In the genomic region with DNA sequence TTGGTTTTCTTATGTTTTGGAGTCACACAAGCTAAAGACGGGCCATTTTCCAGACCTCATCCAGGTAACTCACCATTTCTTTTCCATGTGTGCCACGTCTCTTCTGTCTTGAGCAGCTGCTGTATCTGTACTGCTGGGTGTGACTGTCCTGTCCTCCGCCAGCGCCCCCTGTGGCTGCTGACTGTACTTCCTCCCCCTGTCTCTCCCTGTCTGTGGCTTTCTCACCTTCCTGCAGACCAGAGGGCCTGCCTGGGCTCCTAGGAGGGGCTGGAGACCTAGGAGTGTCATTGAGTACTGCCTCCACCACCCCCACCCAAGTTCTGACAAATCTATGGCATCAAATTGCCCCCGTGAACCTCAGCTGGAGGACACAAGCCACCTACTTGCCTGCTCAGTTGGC, we compare ENCODE assay signal across 9 mouse cellular contexts. TPM values are rescaled to one million over a fixed set of nuclear protein-coding genes. Genes with fewer than 3 reads are reported as not detected.
A peak's percentile ranks its signal among the peaks of the same experiment; 100 is the strongest.
DNase-seq lines count a peak whose midpoint lies in the region; ATAC-seq and TF ChIP-seq lines count a peak whose summit lies in the region.
"Had no signal": no experiment of that assay in that cellular context is flagged by ENCODE, and none has a peak within 500 bp of the region (broad histone marks: within the 10 kb centered on the region; RNA-seq: fewer than 3 reads in every experiment).

No protein-coding gene starts in this region.

- DNase-seq in kidney, postnatal 0 days (ENCODE audit: low spot score): peak; percentile 50
- peak; percentile 34 for DNase-seq in G1E (ENCODE audit: low spot score)
- DNase-seq in cerebellum, postnatal 25 days: peak; percentile 45 to 66
- DNase-seq in liver, embryonic 11.5 days (ENCODE audit: low spot score): no peak
- DNase-seq in spleen, adult 12 weeks (ENCODE audit: low spot score): peak; percentile 45
- no peak for DNase-seq in layer of hippocampus, postnatal 14 days (ENCODE audit: low spot score in 2 of 2)

- no peak overlapping the region for H3K9ac ChIP-seq in kidney, postnatal 0 days (ENCODE audit: low read depth, low read length)
- no peak overlapping the region for H3K9ac ChIP-seq in kidney, embryonic 16.5 days (replicated peaks; ENCODE audit: low read length)
- no peak overlapping the region for H3K9ac ChIP-seq in liver, embryonic 11.5 days (ENCODE audit: low read depth, low read length)
- no peak overlapping the region for H3K9ac ChIP-seq in forebrain, embryonic 15.5 days (replicated peaks)
- H3K9ac ChIP-seq: embryonic facial prominence, embryonic 15.5 days had no signal

- peak; percentile 64 for TF ChIP-seq CTCF in kidney, postnatal 0 days (IDR thresholded peaks at IDR 0.05; ENCODE audit: low read depth)
- peak; percentile 49; the same call in 1 of the 2 replicates for TF ChIP-seq CTCF in G1E (IDR thresholded peaks at IDR 0.05; ENCODE audit: low read depth, low read length)

- WGBS in kidney, postnatal 0 days: 48% methylated on average over 5 of the region's 5 CpGs
- WGBS in kidney, embryonic 16.5 days: 54% methylated on average over 5 of the region's 5 CpGs
- WGBS in liver, embryonic 11.5 days: 47% methylated on average over 5 of the region's 5 CpGs
- 54% methylated on average over 5 of the region's 5 CpGs for WGBS in forebrain, embryonic 15.5 days

- H3K4me2 ChIP-seq in kidney, postnatal 0 days (ENCODE audit: low read length): no peak overlapping the region
- no peak overlapping the region for H3K4me2 ChIP-seq in kidney, embryonic 16.5 days (replicated peaks; ENCODE audit: low read depth, low read length)
- H3K4me2 ChIP-seq in liver, embryonic 11.5 days: no peak overlapping the region
- no peak overlapping the region for H3K4me2 ChIP-seq in forebrain, embryonic 15.5 days (replicated peaks)
- H3K4me2 ChIP-seq: embryonic facial prominence, embryonic 15.5 days had no signal

- peaks cover 16% of the 10 kb centered on the region; the same call in 1 of the 2 replicates for H3K36me3 ChIP-seq in kidney, postnatal 0 days (ENCODE audit: insufficient read depth, low read length)
- peaks cover 13% of the 10 kb centered on the region for H3K36me3 ChIP-seq in kidney, embryonic 16.5 days (ENCODE audit: insufficient read depth, low read length)
- peaks cover 91% of the 10 kb centered on the region for H3K36me3 ChIP-seq in G1E (replicated peaks)
- peaks cover 46% of the 10 kb centered on the region for H3K36me3 ChIP-seq in liver, embryonic 11.5 days (ENCODE audit: control insufficient read depth, insufficient read depth, low read length)
- peaks cover 12% of the 10 kb centered on the region; the same call in 1 of the 2 replicates for H3K36me3 ChIP-seq in forebrain, embryonic 15.5 days

- no peaks in the 10 kb centered on the region for H3K4me1 ChIP-seq in kidney, postnatal 0 days (replicated peaks; ENCODE audit: insufficient read depth, low read length)
- H3K4me1 ChIP-seq in kidney, embryonic 16.5 days (ENCODE audit: insufficient read depth, low read length): no peaks in the 10 kb centered on the region
- H3K4me1 ChIP-seq in G1E (ENCODE audit: insufficient read depth, low read depth, low read length): peaks cover 13% of the 10 kb centered on the region
- H3K4me1 ChIP-seq in liver, embryonic 11.5 days (replicated peaks; ENCODE audit: control insufficient read depth, insufficient read depth, low read length): peaks cover 50% of the 10 kb centered on the region
- H3K4me1 ChIP-seq in forebrain, embryonic 15.5 days: no peaks in the 10 kb centered on the region

- no peak for ATAC-seq in kidney, postnatal 0 days (replicated peaks; ENCODE audit: low FRiP score, low read depth)
- no peak for ATAC-seq in kidney, embryonic 16.5 days (ENCODE audit: low FRiP score, low TSS enrichment)
- peak; percentile 57 for ATAC-seq in G1E (ENCODE audit: extremely low read depth, insufficient number of reproducible peaks, low FRiP score, poor library complexity, severe bottlenecking)
- 0 out of 2 replicates have a peak, but pooled peaks have one; percentile 30 for ATAC-seq in liver, embryonic 11.5 days (replicated peaks; ENCODE audit: low FRiP score)
- ATAC-seq in forebrain, embryonic 15.5 days (replicated peaks): no peak

- H3K9me3 ChIP-seq in kidney, postnatal 0 days (replicated peaks; ENCODE audit: low read length): no peaks in the 10 kb centered on the region
- H3K9me3 ChIP-seq in kidney, embryonic 16.5 days (ENCODE audit: low read length): no peaks in the 10 kb centered on the region
- no peaks in the 10 kb centered on the region for H3K9me3 ChIP-seq in G1E (replicated peaks)
- no peaks in the 10 kb centered on the region for H3K9me3 ChIP-seq in liver, embryonic 11.5 days (ENCODE audit: control insufficient read depth, low read length)
- no peaks in the 10 kb centered on the region for H3K9me3 ChIP-seq in forebrain, embryonic 15.5 days
- H3K9me3 ChIP-seq: embryonic facial prominence, embryonic 15.5 days had no signal

- H3K27ac ChIP-seq in kidney, postnatal 0 days: no peak overlapping the region
- no peak overlapping the region for H3K27ac ChIP-seq in kidney, embryonic 16.5 days (ENCODE audit: low read length)
- no peak overlapping the region for H3K27ac ChIP-seq in liver, embryonic 11.5 days (ENCODE audit: low read depth, low read length)
- no peak overlapping the region for H3K27ac ChIP-seq in forebrain, embryonic 15.5 days (replicated peaks)
- H3K27ac ChIP-seq: embryonic facial prominence, embryonic 15.5 days had no signal

- no peak overlapping the region for H3K4me3 ChIP-seq in kidney, postnatal 0 days (replicated peaks; ENCODE audit: low read depth, low read length)
- no peak overlapping the region for H3K4me3 ChIP-seq in kidney, embryonic 16.5 days (ENCODE audit: low read length)
- no peak overlapping the region for H3K4me3 ChIP-seq in G1E (ENCODE audit: low read depth, low read length)
- H3K4me3 ChIP-seq in liver, embryonic 11.5 days (ENCODE audit: low read depth, low read length): no peak overlapping the region
- no peak overlapping the region for H3K4me3 ChIP-seq in forebrain, embryonic 15.5 days
- H3K4me3 ChIP-seq: embryonic facial prominence, embryonic 15.5 days had no signal

- no peaks in the 10 kb centered on the region for H3K27me3 ChIP-seq in kidney, postnatal 0 days (ENCODE audit: insufficient read depth, low read length)
- H3K27me3 ChIP-seq in kidney, embryonic 16.5 days (ENCODE audit: insufficient read depth, low read length): no peaks in the 10 kb centered on the region
- no peaks in the 10 kb centered on the region for H3K27me3 ChIP-seq in G1E (ENCODE audit: insufficient read depth, low read length)
- no peaks in the 10 kb centered on the region for H3K27me3 ChIP-seq in liver, embryonic 11.5 days (replicated peaks; ENCODE audit: control insufficient read depth, insufficient read depth, low read length)
- no peaks in the 10 kb centered on the region for H3K27me3 ChIP-seq in forebrain, embryonic 15.5 days
- H3K27me3 ChIP-seq: embryonic facial prominence, embryonic 15.5 days had no signal

RNA-seq across cellular contexts. Expression of a gene that starts 20.9 kb away (rescaled TPM):
- 75.3 and 85.1 TPM in 2 replicates for polyA plus RNA-seq in kidney, postnatal 0 days (2015; fragmentation: Nextera tagmentation; extraction: Ambion mirVana)
- 85.5 and 86.7 TPM in 2 replicates for polyA plus RNA-seq in kidney, embryonic 16.5 days (2015; fragmentation: Nextera tagmentation; extraction: Ambion mirVana)
- total RNA-seq in G1E (2014; fragmentation: Nextera tagmentation) (10.2 and 43.3 TPM in 2 replicates), G1E (2017) (3.9 and 4.5 TPM in 2 replicates)
- polyA plus RNA-seq in G1E (2012): 29.4 and 45.3 TPM in 2 replicates
- 134 and 147 TPM in 2 replicates for polyA plus RNA-seq in liver, embryonic 11.5 days (2014; fragmentation: Nextera tagmentation; extraction: Ambion mirVana)
- 74.5 TPM in 2 replicates for polyA plus RNA-seq in forebrain, embryonic 15.5 days (2015; fragmentation: Nextera tagmentation; extraction: Ambion mirVana)
- total RNA-seq in layer of hippocampus, postnatal 14 days (2021): 10 to 100 TPM; 67.8 to 71.3 TPM

RNA-seq across cellular contexts. Expression of a gene that starts 25.5 kb away (rescaled TPM):
- polyA plus RNA-seq in kidney, postnatal 0 days (2015; fragmentation: Nextera tagmentation; extraction: Ambion mirVana): 6.9 and 8.1 TPM in 2 replicates
- polyA plus RNA-seq in kidney, embryonic 16.5 days (2015; fragmentation: Nextera tagmentation; extraction: Ambion mirVana): 8.0 and 8.6 TPM in 2 replicates
- 0.23 TPM in 1 of 2 replicates, not detected in the other for total RNA-seq in G1E (2014; fragmentation: Nextera tagmentation)
- 0.06 and 1.7 TPM in 2 replicates for total RNA-seq in G1E (2017)
- not detected in 2 replicates for polyA plus RNA-seq in G1E (2012)
- 0.09 and 0.41 TPM in 2 replicates for polyA plus RNA-seq in liver, embryonic 11.5 days (2014; fragmentation: Nextera tagmentation; extraction: Ambion mirVana)
- polyA plus RNA-seq in forebrain, embryonic 15.5 days (2015; fragmentation: Nextera tagmentation; extraction: Ambion mirVana): 0.09 TPM in 1 of 2 replicates, not detected in the other
- not detected for total RNA-seq in layer of hippocampus, postnatal 14 days (2021)

RNA-seq across cellular contexts. Expression of a gene that starts 29.5 kb away (rescaled TPM):
- 136 and 147 TPM in 2 replicates for polyA plus RNA-seq in kidney, postnatal 0 days (2015; fragmentation: Nextera tagmentation; extraction: Ambion mirVana)
- polyA plus RNA-seq in kidney, embryonic 16.5 days (2015; fragmentation: Nextera tagmentation; extraction: Ambion mirVana): 141 and 155 TPM in 2 replicates
- total RNA-seq in G1E (2014; fragmentation: Nextera tagmentation) (14.7 and 16.3 TPM in 2 replicates), G1E (2017) (40.6 and 51.8 TPM in 2 replicates)
- polyA plus RNA-seq in G1E (2012): 3.0 and 12.6 TPM in 2 replicates
- polyA plus RNA-seq in liver, embryonic 11.5 days (2014; fragmentation: Nextera tagmentation; extraction: Ambion mirVana): 91.2 and 93.7 TPM in 2 replicates
- polyA plus RNA-seq in forebrain, embryonic 15.5 days (2015; fragmentation: Nextera tagmentation; extraction: Ambion mirVana): 42.3 and 44.0 TPM in 2 replicates
- 10 to 100 TPM; 26.8 to 34.3 TPM for total RNA-seq in layer of hippocampus, postnatal 14 days (2021)

RNA-seq across cellular contexts. Expression of a gene that starts 42.7 kb away (rescaled TPM):
- polyA plus RNA-seq in kidney, postnatal 0 days (2015; fragmentation: Nextera tagmentation; extraction: Ambion mirVana): 54.1 and 59.6 TPM in 2 replicates
- polyA plus RNA-seq in kidney, embryonic 16.5 days (2015; fragmentation: Nextera tagmentation; extraction: Ambion mirVana): 37.7 and 45.2 TPM in 2 replicates
- total RNA-seq in G1E (2014; fragmentation: Nextera tagmentation) (2.9 and 6.7 TPM in 2 replicates), G1E (2017) (6.1 and 8.6 TPM in 2 replicates)
- 6.2 and 6.9 TPM in 2 replicates for polyA plus RNA-seq in G1E (2012)
- 21.4 and 23.5 TPM in 2 replicates for polyA plus RNA-seq in liver, embryonic 11.5 days (2014; fragmentation: Nextera tagmentation; extraction: Ambion mirVana)
- 1.8 and 2.0 TPM in 2 replicates for polyA plus RNA-seq in forebrain, embryonic 15.5 days (2015; fragmentation: Nextera tagmentation; extraction: Ambion mirVana)
- total RNA-seq in layer of hippocampus, postnatal 14 days (2021): 1 to 10 TPM; 2.3 to 3.0 TPM

RNA-seq across cellular contexts. Expression of a gene that starts 50.7 kb away (rescaled TPM):
- 91.5 and 95.5 TPM in 2 replicates for polyA plus RNA-seq in kidney, postnatal 0 days (2015; fragmentation: Nextera tagmentation; extraction: Ambion mirVana)
- 40.3 and 78.3 TPM in 2 replicates for polyA plus RNA-seq in kidney, embryonic 16.5 days (2015; fragmentation: Nextera tagmentation; extraction: Ambion mirVana)
- total RNA-seq in G1E (2014; fragmentation: Nextera tagmentation) (30.3 and 32.7 TPM in 2 replicates), G1E (2017) (29.3 and 31.5 TPM in 2 replicates)
- 31.1 and 38.9 TPM in 2 replicates for polyA plus RNA-seq in G1E (2012)
- polyA plus RNA-seq in liver, embryonic 11.5 days (2014; fragmentation: Nextera tagmentation; extraction: Ambion mirVana): 112 and 118 TPM in 2 replicates
- polyA plus RNA-seq in forebrain, embryonic 15.5 days (2015; fragmentation: Nextera tagmentation; extraction: Ambion mirVana): 126 and 127 TPM in 2 replicates
- total RNA-seq in layer of hippocampus, postnatal 14 days (2021): 100 to 1,000 TPM; 204 to 208 TPM

Comparison
In these comparisons a context has a peak if more than half of its experiments do, and no peak if none do; other contexts are left out.
1. ATAC-seq: peak in G1E (single experiment) and liver, embryonic 11.5 days (single experiment); none in kidney, postnatal 0 days (single experiment), kidney, embryonic 16.5 days (single experiment) and forebrain, embryonic 15.5 days (single experiment).
2. DNase-seq: peak in kidney, postnatal 0 days (single experiment), G1E (single experiment), cerebellum, postnatal 25 days (2 of 2) and spleen, adult 12 weeks (single experiment); none in liver, embryonic 11.5 days (single experiment) and layer of hippocampus, postnatal 14 days (0 of 2).